Mouse (Mus musculus): ENCODE results near the gene Tmem59.

The Tmem59 gene

GRCm38 (mm10) chr4:107238253-107238652 is 60.1 kb downstream of the Tmem59 start:
- DNase-seq (ENCODE audit: low read depth, low spot score): no peak

- no peak for DNase-seq (ENCODE audit: low read depth, low spot score)
Measured at GRCm38 (mm10) chr4:107240196-107240595, 62.0 kb downstream of the Tmem59 start.

- no peak for DNase-seq (ENCODE audit: low read depth, low spot score)
Measured at GRCm38 (mm10) chr4:107243365-107244333, 65.5 kb downstream of the Tmem59 start.

GRCm38 (mm10) chr4:107245368-107245767 is 67.2 kb downstream of the Tmem59 start:
- no peak for DNase-seq (ENCODE audit: low read depth, low spot score)

- no peak for DNase-seq (ENCODE audit: low read depth, low spot score)
Measured at GRCm38 (mm10) chr4:107246040-107246439, 67.8 kb downstream of the Tmem59 start.

GRCm38 (mm10) chr4:107247110-107247509 is 68.9 kb downstream of the Tmem59 start:
- no peak for DNase-seq (ENCODE audit: low read depth, low spot score)

GRCm38 (mm10) chr4:107248061-107248460 is 69.9 kb downstream of the Tmem59 start:
- no peak for DNase-seq (ENCODE audit: low read depth, low spot score)

- no peak for DNase-seq (ENCODE audit: low read depth, low spot score)
Measured at GRCm38 (mm10) chr4:107249471-107249870, 71.3 kb downstream of the Tmem59 start.

GRCm38 (mm10) chr4:107250494-107250893 is 72.3 kb downstream of the Tmem59 start:
- DNase-seq (ENCODE audit: low read depth, low spot score): peak; percentile 48

All from retina, adult 2 months (tissue).